Mouse (Mus musculus) forebrain, embryonic 14.5 days (tissue): ENCODE measurements around the gene 1110059G10Rik. TPM values are rescaled to one million over a fixed set of nuclear protein-coding genes. Genes with fewer than 3 reads are reported as not detected.

Experiments used
- polyA plus RNA-seq: library from polyadenylated mRNA; unstranded; fragments of >200 nt; fragmentation: Nextera tagmentation; extraction: Ambion mirVana; gene quantifications from 2 replicates; pipeline ENCODE4 v1.2.1, GENCODE M21; 2014

1110059G10Rik gene
- polyA plus RNA-seq, 1 experiment from 2014 or later: 44.1 TPM

Other genes starting within 250 kb of the 1110059G10Rik start
- gene Topaz1, start 203.7 kb downstream of the 1110059G10Rik start, polyA plus RNA-seq: not detected in 2 replicates
- gene Tcaim, start 145.5 kb downstream of the 1110059G10Rik start, polyA plus RNA-seq: 6.3 TPM in 2 replicates
- gene Gm35549, start 107.0 kb downstream of the 1110059G10Rik start, polyA plus RNA-seq: 0.41 TPM in 1 of 2 replicates, not detected in the other
- gene Zfp445, start 85.0 kb downstream of the 1110059G10Rik start, polyA plus RNA-seq: 63.1 and 79.1 TPM in 2 replicates
- 1.3 and 1.4 TPM in 2 replicates for gene Zkscan7, start 65.3 kb downstream of the 1110059G10Rik start, polyA plus RNA-seq
- gene Zfp105, start 27.9 kb downstream of the 1110059G10Rik start, polyA plus RNA-seq: 20.8 and 23.6 TPM in 2 replicates
- 24.2 and 26.4 TPM in 2 replicates for gene Kif15, start within 50 bp of the 1110059G10Rik start, polyA plus RNA-seq
- 24.1 and 24.8 TPM in 2 replicates for gene Tmem42, start 70.3 kb upstream of the 1110059G10Rik start, polyA plus RNA-seq
- 0.20 and 0.28 TPM in 2 replicates for gene Tgm4, start 83.7 kb upstream of the 1110059G10Rik start, polyA plus RNA-seq
- gene Zdhhc3, start 162.2 kb upstream of the 1110059G10Rik start, polyA plus RNA-seq: 50.7 and 51.2 TPM in 2 replicates
- gene Exosc7, start 162.2 kb upstream of the 1110059G10Rik start, polyA plus RNA-seq: 103 and 108 TPM in 2 replicates
- 0.36 TPM in 1 of 2 replicates, not detected in the other for gene Clec3b, start 199.9 kb upstream of the 1110059G10Rik start, polyA plus RNA-seq